Mouse (Mus musculus) cerebellum, adult 8-10 months (tissue): ENCODE measurements around the gene Rab34.

ENCODE experiments used
- DNase-seq: peaks from one replicate; pipeline ENCODE4 v3.0.0; 2022

The Rab34 gene

DNA sequence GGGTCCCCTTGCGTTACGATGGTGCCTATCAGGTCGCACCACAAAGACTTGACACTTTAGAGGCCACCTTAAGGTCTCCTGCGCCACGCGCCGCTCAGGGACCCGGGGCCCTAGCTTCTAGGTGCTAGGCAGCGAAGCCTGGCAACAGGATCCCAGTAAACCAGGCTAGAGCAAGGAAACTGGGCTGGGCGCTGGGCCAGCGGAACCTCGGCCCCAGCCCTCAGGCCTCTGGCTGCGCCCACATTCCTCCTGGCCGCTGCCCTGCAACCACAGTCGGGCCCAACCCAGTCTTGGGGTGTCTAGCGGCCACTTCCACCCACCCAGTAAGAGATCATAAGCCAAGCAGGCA lies 22.5 kb upstream of the Rab34 start:
- peak; percentile 51 for DNase-seq

DNA sequence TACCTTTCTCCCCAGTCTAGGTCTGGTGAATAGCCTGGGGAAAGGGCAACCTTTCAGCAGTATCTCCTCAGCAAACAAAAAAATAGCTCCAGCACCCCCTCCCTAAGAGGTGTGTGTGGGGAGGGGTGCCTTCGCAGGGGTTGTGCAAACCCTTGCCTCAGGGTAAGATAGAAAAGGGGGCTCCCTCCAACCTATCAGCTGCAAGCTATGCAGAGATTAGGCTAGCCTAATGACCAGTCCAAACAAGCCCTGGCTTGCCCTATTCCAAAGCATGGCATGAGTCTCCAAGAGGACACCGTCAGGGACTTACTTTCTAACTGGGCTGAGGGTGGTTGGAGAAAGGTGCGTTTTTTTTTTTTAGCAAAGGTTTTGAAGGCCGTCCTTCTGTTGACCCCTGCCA lies 22.1 kb upstream of the Rab34 start:
- no peak for DNase-seq

DNA sequence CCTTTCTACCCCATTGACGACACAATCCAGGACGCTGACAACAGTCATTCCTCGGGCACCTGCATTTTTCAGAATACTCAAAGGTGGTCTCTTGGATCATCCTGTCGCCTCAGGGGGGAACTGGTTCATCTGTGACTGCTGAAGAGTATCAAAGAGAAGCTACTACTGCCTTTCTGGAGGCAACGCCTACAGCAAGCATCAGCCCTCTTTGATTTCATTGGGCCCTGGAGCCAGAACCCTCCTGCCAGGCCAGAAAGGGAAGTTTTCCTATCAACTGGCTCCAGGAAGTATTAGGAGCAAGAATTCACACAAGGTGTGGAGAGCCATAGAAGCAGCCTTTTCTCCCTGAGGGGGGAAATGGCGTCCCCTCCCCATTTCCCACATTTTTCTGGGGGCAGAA lies 21.6 kb upstream of the Rab34 start:
- no peak for DNase-seq

DNA sequence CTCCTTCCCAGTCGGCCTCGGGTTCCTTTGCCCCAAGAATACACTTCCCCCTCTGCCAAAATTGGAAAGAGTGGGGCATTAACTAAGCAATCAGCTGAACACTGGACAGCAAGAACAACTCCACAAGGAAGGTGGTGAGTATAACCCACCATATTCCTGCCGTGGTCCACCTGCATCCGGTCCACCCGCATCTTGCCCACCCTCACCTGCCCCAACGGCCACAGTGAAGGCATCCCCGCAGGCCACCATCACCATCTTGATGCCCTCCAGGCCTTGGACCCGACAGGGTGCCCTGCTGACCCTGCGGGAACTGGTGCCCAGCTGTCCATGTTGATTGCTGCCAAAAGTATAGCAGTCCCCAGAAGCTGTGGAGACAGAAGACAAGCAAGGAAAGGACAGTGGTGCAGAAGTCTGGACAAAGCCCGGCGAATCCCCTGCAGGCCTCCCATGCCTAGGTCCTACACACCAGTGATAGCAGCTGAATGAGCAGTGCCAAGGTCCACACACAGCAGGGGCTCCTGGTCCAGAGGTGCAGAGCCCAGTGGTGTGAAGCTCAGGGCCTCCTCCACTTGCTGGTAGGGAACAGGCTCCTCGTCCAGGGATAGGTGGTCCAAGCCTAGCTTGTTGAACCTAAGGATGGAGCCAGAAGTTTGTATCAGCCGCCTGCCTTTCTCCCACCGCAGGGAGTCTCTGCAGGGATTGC lies 20.8 kb upstream of the Rab34 start:
- DNase-seq, result no peak

DNA sequence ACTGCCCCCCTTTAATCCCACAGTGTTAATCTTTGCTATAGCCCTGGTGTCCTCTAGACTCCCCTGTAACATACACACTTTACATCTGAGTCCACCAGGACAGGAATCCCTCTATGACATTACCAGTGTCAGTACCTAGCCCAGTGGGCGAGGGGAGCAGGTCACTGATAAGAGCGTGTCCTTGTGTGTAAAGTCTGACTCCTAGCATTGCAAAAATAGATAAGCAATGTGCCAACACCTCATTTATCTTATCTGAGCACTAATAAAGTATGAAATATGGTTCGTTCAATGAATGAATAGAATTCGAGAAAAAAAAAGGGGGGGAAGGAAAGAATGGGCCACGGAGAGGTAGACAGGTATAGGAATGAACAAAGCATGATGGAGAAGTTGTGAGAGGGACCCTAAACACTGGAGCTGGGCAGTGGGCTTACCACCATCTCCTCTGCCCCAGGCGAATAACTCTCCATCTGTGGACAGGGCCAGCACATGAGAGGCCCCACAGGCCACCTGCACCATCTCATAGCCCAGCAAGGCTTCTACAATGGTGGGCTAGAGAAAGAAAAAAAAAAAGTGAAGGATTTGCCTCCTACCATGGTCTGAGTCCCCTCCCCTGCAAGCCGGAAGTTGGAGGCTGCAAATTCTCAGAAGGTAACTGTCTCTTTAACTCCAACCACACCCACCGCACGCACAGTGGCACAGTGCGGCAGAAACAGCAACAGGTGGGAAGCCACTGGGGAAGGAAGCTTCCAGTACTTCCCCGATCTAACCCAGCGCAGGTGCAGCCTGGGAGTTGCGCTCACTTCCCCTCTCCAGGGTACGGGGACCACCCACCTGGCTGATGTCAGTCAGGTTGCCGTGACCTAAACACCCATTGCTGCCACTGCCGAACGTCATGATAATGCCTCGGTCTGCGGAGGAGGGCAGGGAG lies 19.4 kb upstream of the Rab34 start:
- DNase-seq, result no peak

DNA sequence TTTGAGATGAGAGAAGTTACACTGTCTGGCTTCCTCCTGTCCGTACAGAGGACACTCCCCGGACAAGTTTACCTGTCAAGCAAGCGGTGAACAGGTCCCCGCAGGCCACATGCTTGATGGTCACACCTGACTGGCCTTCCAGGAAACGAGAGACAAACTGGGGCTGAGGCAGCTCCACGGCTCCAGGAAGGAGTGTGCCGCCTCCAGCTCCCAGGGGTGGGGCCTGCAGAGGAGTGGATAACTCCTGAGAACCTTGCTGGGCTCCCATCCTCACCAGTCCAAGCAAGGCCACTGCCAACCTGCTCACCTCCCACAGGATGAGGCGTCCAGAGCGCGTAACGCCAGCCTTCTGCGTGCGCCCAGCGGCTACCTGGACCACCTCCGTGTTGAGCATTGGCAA lies 17.9 kb upstream of the Rab34 start:
- no peak for DNase-seq

DNA sequence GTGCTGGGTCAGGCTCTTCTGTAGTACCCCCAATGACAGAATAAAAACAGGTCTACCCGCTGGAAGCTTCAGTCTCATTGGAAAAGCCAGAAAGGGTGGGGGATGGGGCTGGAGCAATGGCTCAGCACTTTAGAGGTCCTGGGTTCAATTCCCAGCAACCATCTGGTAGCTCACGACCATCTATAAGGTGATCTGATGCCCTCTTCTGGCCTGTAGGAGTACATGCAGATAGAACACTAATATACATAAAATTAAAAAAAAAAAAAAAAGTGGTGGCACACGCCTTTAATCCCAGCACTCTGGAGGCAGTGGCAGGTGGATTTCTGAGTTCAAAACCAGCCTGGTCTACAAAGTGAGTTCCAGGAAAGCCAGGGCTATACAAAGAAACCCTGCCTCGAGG lies 16.9 kb upstream of the Rab34 start:
- no peak for DNase-seq

DNA sequence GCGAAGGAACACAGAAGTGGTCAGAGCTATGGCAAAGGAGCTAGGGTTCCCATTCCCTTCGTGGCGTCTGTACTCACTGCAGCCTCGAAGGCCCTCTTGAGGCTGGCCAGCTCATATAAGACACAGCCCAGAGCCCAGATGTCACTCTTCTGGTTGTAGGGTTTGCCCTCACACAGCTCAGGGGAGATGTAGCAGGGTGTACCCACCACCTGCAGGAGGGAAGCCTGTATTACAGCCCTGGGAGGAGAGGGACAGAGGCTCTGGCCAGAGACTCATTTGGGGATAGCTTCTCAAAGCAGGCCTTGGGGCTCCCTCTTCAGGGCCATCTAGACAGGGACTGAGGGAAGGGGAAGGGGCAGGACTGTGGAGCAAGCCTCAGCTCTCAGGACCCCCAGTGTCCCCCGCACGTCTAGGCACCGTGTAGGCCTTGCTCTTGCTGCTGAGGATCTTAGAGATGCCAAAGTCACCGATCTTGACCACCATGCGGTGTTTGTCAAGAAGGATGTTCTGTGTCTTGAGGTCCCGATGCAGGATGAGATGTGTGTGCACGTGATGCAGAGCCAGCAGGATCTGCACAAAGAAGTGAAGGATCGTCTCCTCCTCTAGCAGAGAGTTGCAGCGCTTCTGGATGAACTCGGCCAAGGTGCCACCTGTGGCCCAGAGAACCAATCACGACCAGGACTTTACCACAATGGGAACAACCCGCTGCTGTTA lies 16.0 kb upstream of the Rab34 start:
- no peak for DNase-seq

DNA sequence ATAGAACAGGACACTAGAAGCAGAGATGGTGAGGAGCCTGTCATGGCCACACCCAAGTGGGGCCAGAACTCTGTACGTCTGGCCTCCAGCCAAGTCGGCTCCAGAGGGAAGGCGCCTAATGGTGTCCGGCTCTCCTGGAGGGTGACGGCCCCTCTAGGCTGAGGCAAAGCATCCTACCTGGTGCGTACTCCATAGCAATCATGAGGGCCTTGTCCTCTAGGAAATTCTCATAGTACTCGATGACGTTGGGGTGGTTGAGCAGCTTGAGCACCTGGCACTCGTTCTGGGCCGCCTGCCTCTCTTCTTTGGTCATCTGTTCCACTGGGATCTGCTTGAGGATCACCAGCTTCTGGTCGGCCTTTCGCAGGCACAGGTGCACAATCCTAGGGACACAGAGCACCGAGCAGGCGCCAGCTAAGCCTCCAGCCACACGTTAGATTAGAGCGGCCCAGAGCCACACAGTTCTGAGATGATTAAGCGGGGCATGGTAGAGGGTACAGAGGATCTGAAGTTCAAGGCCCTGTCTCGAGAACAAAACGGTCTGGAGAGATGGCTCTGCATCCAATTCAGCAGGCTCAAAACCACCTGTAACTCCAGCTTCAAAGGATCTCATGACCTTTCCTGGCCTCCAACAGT lies 15.4 kb upstream of the Rab34 start:
- no peak for DNase-seq

DNA sequence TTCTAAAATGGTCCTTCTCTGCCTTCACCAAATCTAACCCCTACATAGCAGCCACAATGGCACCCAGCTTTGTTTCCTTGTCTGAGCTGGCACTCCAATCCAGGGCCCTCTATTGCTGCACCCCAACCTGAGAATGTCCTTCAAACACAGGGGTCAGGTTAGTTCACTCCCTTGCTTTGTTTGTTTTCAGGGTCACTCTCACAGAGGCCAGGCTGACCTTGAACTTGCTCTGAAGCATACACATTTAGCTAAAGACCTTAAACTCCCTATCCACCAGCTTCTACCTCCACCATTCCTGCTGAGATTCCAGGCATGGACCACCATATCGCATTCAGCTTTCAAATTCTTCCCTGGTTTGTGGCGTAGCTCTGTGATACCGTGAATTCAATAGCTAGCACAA lies 13.7 kb upstream of the Rab34 start:
- no peak for DNase-seq

DNA sequence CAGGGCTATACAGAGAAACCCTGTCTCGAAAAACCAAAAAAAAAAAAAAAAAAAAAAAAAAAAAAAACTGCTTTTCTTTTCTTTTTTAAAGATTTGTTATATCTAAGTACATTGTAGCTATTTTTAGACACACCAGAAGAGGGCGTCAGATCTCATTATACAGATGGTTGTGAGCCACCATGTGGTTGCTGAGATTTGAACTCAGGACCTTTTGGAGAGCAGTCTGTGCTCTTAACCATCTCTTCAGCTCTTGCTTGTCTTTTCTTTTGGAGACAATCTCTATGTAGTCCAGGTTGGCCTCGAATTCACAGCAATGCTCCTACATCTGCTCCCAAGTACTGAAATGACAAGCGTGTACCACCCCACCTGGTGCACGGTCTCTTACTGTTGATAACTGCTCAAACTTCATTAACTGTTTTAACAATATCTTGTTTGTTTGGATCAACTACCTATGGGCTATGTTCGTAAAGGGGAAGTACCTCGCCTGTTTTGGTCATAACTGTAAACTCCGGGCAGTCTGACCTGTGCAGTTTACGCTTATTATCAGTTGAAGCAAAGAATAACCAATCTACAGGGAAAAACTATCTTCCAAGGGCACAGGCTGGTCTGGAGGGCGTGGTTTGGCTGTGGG lies 12.3 kb upstream of the Rab34 start:
- no peak for DNase-seq

DNA sequence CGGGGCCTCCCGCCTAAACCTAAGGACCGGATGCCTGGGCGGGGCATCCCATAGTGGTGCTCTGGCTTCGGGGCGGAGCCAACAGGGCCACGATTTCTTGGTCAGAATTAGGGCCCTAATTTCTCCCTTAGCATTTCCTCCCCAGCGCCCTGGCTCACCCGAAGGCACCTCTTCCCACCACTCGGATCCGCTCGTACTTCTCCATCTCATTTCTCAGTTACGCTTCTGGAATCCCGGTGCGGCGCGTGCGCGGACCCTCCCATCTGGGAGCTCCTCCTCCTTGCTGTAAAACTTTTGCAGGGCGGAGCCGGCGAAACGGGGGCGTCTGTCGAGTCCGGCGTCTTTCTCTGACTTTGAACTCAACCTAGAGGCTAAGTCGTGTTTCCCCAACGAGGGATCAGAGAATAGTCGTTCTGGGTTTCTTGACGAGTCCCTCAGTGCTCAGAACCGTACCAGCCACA lies 11.8 kb upstream of the Rab34 start, which contains the start of the genes Nek8 and Tlcd1:
Nek8 (minus strand) TSS at position 274 of the 461 bp plus-strand sequence.
Tlcd1 (plus strand) TSS at position 310 of the 461 bp plus-strand sequence.
- peak; percentile 71 for DNase-seq

DNA sequence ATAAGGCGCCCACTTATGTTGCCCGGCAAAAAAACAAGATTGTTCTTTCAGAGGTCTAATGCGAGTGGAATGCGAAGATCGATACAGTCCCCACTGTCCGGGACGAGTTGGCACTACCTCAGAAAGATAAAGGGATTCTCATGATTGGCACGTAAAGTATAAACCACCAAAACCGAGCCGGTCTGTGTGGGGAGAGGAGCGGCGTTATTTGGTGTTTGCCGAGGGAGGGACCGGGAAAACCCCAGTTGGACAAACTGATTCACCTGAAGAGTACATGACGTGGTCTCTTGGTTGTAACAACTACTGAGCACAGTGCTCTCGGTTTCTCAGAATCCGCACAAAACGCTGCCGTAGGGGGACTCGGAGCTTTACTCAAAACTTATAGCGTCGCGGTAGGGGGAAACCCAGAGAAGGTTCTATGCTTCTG lies 11.3 kb upstream of the Rab34 start:
- DNase-seq, result no peak

DNA sequence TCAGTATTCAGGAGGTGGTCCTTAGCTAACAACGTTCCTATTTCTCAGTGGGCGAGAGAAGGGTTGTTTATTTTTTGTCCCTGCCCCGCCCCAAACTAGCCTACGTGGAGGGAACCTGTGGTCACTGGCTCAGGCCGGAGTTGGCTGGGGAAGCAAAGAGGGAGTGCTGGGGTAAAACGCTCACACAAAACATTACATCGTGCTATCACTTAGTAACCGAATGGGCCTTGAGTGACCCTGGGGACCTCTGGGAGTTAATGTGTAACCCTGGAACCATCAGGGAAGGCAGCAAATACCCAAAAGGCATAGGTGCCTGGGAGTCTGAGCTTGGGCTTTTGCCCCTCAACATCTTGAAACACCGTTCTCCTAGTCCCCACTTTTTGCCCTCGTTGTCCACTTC lies 10.8 kb upstream of the Rab34 start:
- no peak for DNase-seq

DNA sequence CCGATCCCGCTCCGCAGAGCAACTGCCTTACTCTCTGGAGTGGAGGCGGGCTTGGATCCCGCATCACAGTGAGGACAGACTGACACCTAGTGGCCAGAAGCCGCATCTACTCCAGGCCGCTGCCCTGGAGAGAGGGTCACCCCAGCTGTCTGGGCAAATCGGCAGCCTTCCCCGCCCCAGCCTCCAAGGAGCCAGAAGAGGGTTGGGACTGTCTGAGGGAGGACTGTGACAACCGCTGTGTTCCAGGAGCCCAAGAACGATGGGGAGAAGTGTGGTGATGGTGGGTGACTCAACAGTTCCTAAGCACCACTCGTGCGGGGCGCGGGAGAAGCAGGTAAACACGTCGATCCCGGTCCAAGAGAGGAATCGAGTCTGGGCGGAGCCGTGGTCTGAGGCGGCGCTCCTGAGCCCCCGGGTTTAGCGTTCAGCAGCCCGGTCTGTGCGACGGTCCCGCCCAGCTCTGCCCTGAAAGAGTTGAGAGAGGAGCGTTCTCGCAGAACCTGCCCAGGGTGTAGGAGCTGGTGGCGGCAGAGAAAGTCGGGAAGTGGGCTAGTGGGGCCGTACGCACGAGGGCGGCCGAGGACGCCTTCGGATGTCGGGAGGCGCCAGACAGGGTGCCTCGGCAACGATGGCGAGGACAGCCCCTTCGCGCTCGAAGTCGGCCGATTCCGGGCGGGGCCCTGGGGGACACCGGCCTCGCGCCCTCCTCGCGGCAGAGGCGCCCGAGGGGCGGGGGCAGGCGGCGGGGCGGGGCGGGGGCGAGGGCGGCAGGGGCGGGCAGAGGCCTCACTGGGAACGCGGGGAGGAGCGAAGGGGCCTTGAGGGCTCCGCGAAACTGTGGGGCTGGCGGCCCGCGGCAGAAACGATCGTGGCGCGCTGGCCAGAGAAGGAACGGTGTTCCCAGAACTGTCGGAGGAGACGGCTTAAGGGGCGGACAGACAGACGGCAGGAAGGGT lies 10.0 kb upstream of the Rab34 start:
- DNase-seq, result peak; percentile 93

DNA sequence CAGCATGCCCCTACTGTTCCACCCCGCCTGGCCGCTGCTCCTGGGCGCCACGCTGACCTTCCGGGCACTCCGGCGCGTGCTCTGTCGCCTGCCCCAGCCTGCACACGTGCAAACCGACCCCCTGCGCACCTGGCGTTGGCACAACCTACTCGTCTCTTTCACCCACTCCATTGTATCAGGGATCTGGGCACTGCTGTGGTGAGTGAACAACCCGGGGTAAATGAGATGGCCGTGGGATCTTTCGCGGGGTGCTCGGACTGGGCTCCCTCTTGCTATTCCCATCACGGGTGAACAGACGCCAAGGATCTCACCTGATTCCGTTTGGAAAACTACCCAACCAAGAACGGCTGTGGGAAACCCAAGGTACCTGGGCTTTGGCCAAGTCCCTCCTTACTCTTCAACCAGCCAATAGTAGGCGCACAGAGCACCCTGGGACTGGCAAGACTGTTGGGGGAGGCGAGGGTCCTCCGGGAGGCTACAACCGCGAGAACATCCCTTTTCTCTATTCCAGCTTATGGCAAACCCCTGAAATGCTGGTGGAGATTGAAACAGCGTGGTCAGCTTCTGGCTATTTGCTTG lies 9.3 kb upstream of the Rab34 start:
- DNase-seq, result no peak

DNA sequence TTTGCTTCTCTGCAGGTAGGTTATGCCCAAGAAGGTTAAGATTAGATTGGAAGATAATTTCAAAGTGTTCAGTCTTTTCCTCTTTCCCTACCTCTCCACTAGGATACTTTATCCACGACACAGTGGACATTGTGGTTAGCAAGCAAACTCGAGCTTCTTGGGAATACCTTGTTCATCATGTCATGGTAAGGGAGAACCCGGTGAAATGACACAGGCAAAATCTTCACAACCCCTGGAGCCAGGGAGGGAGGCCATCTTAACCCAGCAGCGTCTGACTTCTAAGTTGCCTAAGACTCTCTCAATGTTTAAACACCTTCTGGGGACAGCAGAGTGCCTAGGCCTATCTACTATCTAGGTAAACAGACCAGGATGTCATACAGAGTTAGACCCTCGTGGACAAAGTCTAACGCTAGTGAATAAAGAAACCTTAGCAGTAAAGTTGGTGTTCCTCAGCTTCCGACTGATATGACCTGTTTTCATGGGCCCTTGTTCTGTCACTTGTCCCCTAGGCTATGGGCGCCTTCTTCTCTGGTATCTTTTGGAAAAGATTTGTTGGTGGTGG lies 8.7 kb upstream of the Rab34 start:
- DNase-seq, result no peak

DNA sequence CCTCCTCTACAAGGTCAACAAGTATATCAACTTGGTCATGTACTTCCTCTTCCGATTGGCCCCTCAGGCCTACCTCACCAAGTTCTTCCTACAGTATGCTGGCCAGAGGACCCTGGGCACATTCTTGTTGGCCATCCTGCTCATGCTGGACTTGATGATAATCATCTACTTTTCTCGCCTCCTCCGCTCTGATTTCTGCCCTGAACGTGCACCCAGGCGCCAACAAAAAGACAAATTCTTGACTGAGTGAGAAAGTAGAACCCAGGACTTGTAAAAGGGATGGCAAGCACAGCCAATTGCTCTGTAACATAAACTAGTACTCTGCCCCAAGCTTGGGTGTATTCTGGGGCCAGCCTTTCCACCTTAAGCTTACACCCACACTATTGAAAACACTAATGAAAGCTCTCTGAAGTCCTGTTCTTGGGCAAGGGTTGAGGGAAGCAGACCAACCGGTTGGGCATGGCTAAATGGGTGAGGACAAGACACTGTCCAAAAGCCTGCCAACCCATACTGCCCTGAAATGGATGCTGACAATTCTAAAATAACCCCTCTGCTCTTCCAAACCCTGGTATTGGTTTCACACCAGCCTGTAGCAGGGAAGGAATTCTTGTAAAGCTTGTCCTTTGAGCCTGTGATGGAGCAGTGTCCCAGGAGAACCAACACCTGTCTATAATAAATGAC lies 8.0 kb upstream of the Rab34 start:
- no peak for DNase-seq

DNA sequence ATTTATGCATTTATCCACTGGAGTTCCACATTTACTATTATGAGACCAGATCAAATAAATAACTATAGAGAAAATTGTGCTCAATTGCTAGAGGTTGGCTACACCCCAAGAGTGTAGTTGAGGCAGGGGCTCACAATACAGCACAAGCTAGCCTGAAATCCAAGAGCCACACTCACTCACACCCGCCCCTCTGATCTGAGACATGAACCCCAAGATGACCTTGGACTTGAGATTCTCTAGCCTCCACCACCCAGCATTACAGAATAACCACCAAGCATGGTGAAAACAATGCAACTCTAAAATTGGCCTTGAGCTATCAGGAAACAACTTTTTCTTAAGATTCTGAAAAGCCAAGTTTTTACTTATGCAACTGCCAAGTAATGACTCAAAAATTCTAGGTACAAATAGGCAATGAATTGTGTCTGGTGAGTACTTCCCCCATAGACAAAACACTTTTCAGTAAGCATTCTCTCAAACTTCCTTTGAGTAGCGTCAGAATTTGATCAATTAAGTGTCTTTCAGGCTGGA lies 6.3 kb upstream of the Rab34 start:
- no peak for DNase-seq

DNA sequence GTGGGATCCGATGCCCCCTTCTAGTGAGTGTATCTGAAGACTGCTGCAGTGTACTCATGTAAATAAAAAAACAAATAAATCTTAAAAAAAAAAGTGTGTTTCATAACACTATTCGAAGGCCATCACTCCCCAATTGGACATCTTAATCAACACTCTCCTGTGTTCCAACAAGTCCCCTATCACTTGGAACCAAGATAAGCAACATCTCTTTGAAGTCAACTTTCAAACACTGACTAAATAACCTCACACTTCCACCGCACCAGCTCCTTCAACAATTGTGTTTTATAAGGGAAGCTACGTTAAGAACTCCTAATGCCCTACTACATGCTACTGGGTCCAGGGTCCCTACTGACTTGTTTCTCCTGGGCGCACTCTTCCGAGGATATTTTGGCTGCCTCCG lies 5.8 kb upstream of the Rab34 start:
- no peak for DNase-seq
